Mouse (Mus musculus): ENCODE data around the gene Cdh10. TPM values are rescaled to one million over a fixed set of nuclear protein-coding genes. Genes with fewer than 3 reads are reported as not detected.
A peak's percentile ranks its signal among the peaks of the same experiment; 100 is the strongest.

The Cdh10 gene
- polyA plus RNA-seq, 1 experiment from 2014 or later = 9.7 TPM

- no peaks in the 10 kb centered on the region for H3K9me3 ChIP-seq (replicated peaks)
- no peak overlapping the region for H3K4me2 ChIP-seq (replicated peaks)
- no peak overlapping the region for H3K9ac ChIP-seq
- ATAC-seq (ENCODE audit: low FRiP score) = no peak
- no peak overlapping the region for H3K27ac ChIP-seq
- H3K36me3 ChIP-seq = no peaks in the 10 kb centered on the region
- H3K4me3 ChIP-seq = no peak overlapping the region
- H3K27me3 ChIP-seq = no peaks in the 10 kb centered on the region
- no peaks in the 10 kb centered on the region for H3K4me1 ChIP-seq
Observed at GRCm38 (mm10) chr15:18993512-18993911, 174.8 kb downstream of the Cdh10 start.

- no peak overlapping the region for H3K9ac ChIP-seq
- no peak for ATAC-seq (ENCODE audit: low FRiP score)
- no peak overlapping the region for H3K4me2 ChIP-seq (replicated peaks)
- no peak overlapping the region for H3K27ac ChIP-seq
- no peaks in the 10 kb centered on the region for H3K9me3 ChIP-seq (replicated peaks)
- H3K36me3 ChIP-seq = no peaks in the 10 kb centered on the region
- H3K4me1 ChIP-seq = no peaks in the 10 kb centered on the region
- 70% methylated on average over 4 of the region's 4 CpGs for WGBS
- H3K27me3 ChIP-seq = no peaks in the 10 kb centered on the region
- H3K4me3 ChIP-seq = no peak overlapping the region
Observed at GRCm38 (mm10) chr15:18994294-18994693, 175.5 kb downstream of the Cdh10 start.

- ATAC-seq (ENCODE audit: low FRiP score) = 0 out of 2 replicates have a peak, but pooled peaks have one; percentile 52
- no peak overlapping the region for H3K27ac ChIP-seq
- 81% methylated on average over 10 of the region's 10 CpGs for WGBS
- no peaks in the 10 kb centered on the region for H3K9me3 ChIP-seq (replicated peaks)
- H3K4me1 ChIP-seq = no peaks in the 10 kb centered on the region
- H3K27me3 ChIP-seq = no peaks in the 10 kb centered on the region
- peaks cover 2% of the 10 kb centered on the region; the same call in 1 of the 2 replicates for H3K36me3 ChIP-seq
- no peak overlapping the region for H3K4me3 ChIP-seq
- H3K9ac ChIP-seq = no peak overlapping the region
- no peak overlapping the region for H3K4me2 ChIP-seq (replicated peaks)
Observed at GRCm38 (mm10) chr15:19010829-19011228, 192.1 kb downstream of the Cdh10 start.

GRCm38 (mm10) chr15:19032983-19033382, 214.2 kb downstream of the Cdh10 start:
- Histone ChIP-seq H3K27me3 (no peaks in the 10 kb centered on the region), H3K4me1 (no peaks in the 10 kb centered on the region), H3K9ac (no peak overlapping the region), H3K27ac (no peak overlapping the region), H3K4me2 (replicated peaks) (no peak overlapping the region), H3K4me3 (no peak overlapping the region), H3K9me3 (replicated peaks) (no peaks in the 10 kb centered on the region), H3K36me3 (no peaks in the 10 kb centered on the region)
- 77% methylated on average over 3 of the region's 3 CpGs for WGBS
- no peak for ATAC-seq (ENCODE audit: low FRiP score)

GRCm38 (mm10) chr15:19040077-19040476, 221.3 kb downstream of the Cdh10 start:
- Histone ChIP-seq H3K27ac (no peak overlapping the region), H3K9ac (no peak overlapping the region), H3K36me3 (no peaks in the 10 kb centered on the region), H3K4me3 (no peak overlapping the region), H3K4me2 (replicated peaks) (no peak overlapping the region), H3K27me3 (no peaks in the 10 kb centered on the region), H3K4me1 (no peaks in the 10 kb centered on the region), H3K9me3 (replicated peaks) (no peaks in the 10 kb centered on the region)
- 78% methylated on average over 1 of the region's 1 CpGs for WGBS
- no peak for ATAC-seq (ENCODE audit: low FRiP score)
